Mouse (Mus musculus) C2C12 (cell line): ENCODE data around the gene Rasgrp1. TPM values are rescaled to one million over a fixed set of nuclear protein-coding genes. Genes with fewer than 3 reads are reported as not detected.

Experiments
- H3K27me3 ChIP-seq: one replicate; pipeline ENCODE4 v1.6.1; 2011; ENCODE audit not compliant: control insufficient read depth, insufficient read depth, insufficient read length
- H3K36me3 ChIP-seq: one replicate; pipeline ENCODE4 v1.6.1; 2011; ENCODE audit not compliant: control insufficient read depth, insufficient read depth
- H3K4me3 ChIP-seq: one replicate; pipeline ENCODE4 v1.5.1; 2011; ENCODE audit warnings: mild to moderate bottlenecking, control low read depth; ENCODE audit not compliant: poor library complexity, insufficient read depth, severe bottlenecking
- H3K79me2 ChIP-seq: one replicate; pipeline ENCODE4 v1.6.1; 2011; ENCODE audit not compliant: control insufficient read depth, insufficient read depth
- H3K79me3 ChIP-seq: one replicate; pipeline ENCODE4 v1.6.1; 2011; ENCODE audit warnings: low read depth, control low read depth
- H3ac ChIP-seq: one replicate; pipeline ENCODE3; 2011; ENCODE audit warnings: low read depth; ENCODE audit not compliant: control insufficient read depth, insufficient read length
- CEBPB ChIP-seq: IDR thresholded peaks from one replicate; pipeline ENCODE4 v1.6.1; 2011; ENCODE audit warnings: low read depth, mild to moderate bottlenecking, control low read depth, moderate library complexity
- CTCF ChIP-seq: IDR thresholded peaks from one replicate; pipeline ENCODE4 v1.5.1; 2011; ENCODE audit not compliant: control insufficient read depth, insufficient read depth, insufficient read length
- FOSL1 ChIP-seq: IDR thresholded peaks from one replicate; pipeline ENCODE4 v1.8.0; 2011; ENCODE audit warnings: mild to moderate bottlenecking, low read length; ENCODE audit not compliant: poor library complexity, insufficient read depth, severe bottlenecking
- MAX ChIP-seq: IDR thresholded peaks from one replicate; pipeline ENCODE4 v1.6.1; 2011; ENCODE audit warnings: mild to moderate bottlenecking, control low read depth
- MYOD1 ChIP-seq: IDR thresholded peaks from one replicate; pipeline ENCODE4 v1.6.1; 2011; ENCODE audit warnings: low read depth; ENCODE audit not compliant: control insufficient read depth, insufficient read length
- MYOG ChIP-seq: IDR thresholded peaks from one replicate; pipeline ENCODE4 v1.6.1; 2011; ENCODE audit not compliant: control insufficient read depth, insufficient read length; ENCODE audit errors: extremely low read depth
- USF1 ChIP-seq: IDR thresholded peaks from one replicate; pipeline ENCODE4 v1.6.1; 2011; ENCODE audit warnings: low read depth, mild to moderate bottlenecking, control low read depth, moderate library complexity
- long read RNA-seq, 2 experiments: library from polyadenylated mRNA; unstranded; transcript quantifications; one replicate each; pipeline ENCODE4 v2.0.0; 2019 to 2020
- polyA plus RNA-seq: library from polyadenylated mRNA; unstranded; fragments of >200 nt; fragmentation: generic; extraction: Trizol; gene quantifications from one replicate; pipeline ENCODE4 v1.2.1, GENCODE M21; 2012; ENCODE audit warnings: missing spikeins

Rasgrp1 gene
- not detected for polyA plus RNA-seq
- long read RNA-seq, experiment 1: 0 reads
- long read RNA-seq, experiment 2: 0 reads

DNA sequence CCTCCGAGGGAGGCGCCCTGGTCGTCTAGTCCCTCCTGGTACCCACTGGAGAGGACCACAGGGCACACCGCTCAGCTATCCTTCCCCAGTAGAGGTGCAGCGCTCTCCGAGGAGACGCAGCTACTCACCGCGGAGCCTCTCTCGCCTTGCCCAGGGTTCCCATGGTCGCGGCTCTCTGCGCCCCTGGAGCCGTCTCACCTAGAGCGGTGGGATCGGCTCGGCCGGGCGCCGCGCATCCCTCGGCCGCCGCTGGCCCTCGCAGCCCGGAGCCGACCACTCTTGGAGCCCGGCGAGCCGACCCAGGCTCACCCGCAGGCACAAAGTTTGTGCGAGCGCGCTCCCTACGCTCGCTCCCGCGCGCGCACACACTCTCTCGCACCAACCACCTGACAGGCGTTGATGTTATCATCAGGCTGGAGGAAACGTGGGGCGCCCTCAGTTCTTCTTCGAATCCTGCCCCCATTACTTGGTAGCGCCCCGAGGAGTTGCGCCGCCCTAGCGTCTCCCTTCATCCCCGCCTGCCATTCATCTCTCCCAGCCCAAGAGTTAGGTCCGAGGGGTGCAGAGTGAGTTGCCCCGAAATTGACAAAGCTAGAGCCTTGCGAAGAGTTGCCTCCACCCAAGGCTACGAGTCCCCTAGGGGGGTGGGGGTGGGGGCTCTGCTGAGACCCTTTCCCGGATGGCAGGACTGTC lies at the start of gene Rasgrp1:
Gene Rasgrp1, minus strand, starts transcription at position 455 of the 693 bp plus-strand sequence.
- no peaks in the 10 kb centered on the region for H3K79me3 ChIP-seq
- TF ChIP-seq FOSL1 (no peak), USF1 (no peak), CTCF (no peak), MYOD1 (no peak), CEBPB (no peak), MAX (no peak), MYOG (no peak)
- no peak within 1 kb of the TSS for H3ac ChIP-seq
- H3K27me3 ChIP-seq: peaks cover 41% of the 10 kb centered on the region
- H3K36me3 ChIP-seq: no peaks in the 10 kb centered on the region
- H3K79me2 ChIP-seq: no peaks in the 10 kb centered on the region
- H3K4me3 ChIP-seq: no peak within 1 kb of the TSS

DNA sequence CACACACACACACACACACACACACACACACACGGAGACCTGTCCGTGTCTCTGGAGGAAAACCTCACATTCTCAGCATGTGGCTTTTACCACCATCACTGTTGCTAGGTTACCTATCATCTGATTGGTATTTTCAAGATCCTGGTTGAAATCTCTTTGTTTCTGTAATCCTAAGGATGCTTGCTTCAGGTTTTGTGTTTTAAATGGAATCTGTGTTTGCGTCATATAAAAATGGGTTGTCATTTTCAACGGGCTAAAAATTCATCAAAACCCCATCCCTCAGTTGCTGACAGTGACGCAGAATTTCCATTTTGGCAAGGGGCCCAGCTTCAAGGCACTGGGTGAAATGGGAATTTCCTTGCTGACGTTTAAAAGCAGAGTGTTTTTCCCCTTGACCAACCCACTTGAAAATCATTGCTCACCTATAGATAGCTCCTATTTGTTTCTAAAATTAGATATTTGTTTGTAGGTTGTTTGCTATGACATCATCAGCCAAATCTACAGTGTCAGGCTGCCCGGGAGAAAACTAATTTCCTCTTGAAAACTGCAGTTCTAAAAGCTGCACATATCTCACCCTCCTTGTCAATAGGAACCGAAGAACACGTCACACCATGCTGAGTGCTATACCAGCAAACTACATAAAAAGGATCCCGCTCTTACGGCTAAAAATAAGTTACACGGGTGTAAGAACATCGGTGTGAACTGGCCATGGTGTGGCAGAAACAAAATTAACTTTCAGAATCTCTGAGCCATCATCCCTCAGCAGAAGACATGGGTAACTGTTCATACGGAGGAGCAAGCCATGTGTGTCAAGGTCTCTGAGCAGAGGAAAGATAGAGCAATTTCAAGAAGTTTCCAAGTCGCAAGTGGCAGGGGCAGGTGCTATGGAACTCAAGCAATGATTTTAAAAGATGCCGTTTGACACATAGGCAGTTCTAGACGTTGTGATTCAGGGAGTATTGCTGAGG lies 47.4 kb upstream of the Rasgrp1 start:
- no peaks in the 10 kb centered on the region for H3K36me3 ChIP-seq
- no peaks in the 10 kb centered on the region for H3K79me3 ChIP-seq
- H3K27me3 ChIP-seq: peaks cover 19% of the 10 kb centered on the region
- no peak overlapping the region for H3K4me3 ChIP-seq
- H3K79me2 ChIP-seq: no peaks in the 10 kb centered on the region
- TF ChIP-seq MYOD1: no peak
- TF ChIP-seq CTCF: no peak
- no peak for TF ChIP-seq MAX
- TF ChIP-seq USF1: no peak
- TF ChIP-seq CEBPB: no peak
- no peak for TF ChIP-seq FOSL1
- no peak for TF ChIP-seq MYOG
- no peak overlapping the region for H3ac ChIP-seq

DNA sequence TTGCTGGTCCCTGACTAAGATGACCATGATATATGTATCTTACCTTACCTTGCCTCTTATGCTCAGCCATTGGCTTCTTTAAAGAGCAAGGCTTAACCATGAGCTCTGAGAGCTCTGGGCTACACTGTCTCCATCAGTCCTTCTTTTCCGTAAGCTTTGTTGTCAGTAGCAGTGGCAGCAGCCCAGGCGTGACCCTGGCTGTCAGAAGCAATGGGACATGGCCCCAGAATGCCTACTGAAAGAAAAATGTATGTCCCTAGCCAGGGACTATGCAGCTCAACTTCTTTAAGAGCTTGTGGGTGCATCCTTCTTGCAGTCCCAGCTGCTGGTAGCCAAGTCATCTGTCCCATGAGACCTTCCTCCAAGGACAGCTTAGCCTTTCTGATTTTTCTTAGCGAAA lies 46.7 kb upstream of the Rasgrp1 start:
- Histone ChIP-seq H3ac (no peak overlapping the region), H3K4me3 (no peak overlapping the region), H3K27me3 (peaks cover 22% of the 10 kb centered on the region), H3K36me3 (no peaks in the 10 kb centered on the region), H3K79me2 (no peaks in the 10 kb centered on the region), H3K79me3 (no peaks in the 10 kb centered on the region)
- TF ChIP-seq MAX (no peak), FOSL1 (no peak), CTCF (no peak), MYOD1 (no peak), USF1 (no peak), CEBPB (no peak), MYOG (no peak)

DNA sequence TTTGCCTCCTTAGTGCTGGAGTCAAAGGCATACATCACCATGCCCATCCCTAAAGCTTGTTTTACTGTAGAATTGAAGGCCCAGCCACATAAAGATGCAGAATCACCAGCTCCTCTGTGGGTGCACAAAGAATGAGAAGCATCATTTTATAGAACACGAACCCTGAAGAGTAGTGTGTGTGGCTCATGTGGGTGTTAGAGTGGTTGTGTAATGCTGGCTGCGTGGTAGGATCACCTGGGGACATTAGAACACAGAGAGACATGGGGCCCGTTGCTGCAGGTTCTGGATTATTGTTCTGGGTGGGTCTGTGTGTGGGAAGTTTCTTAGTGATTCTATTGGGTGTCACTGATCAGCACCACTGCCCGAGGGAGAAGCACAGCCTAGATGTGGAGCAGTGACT lies 45.3 kb upstream of the Rasgrp1 start:
- Histone ChIP-seq H3K4me3 (no peak overlapping the region), H3K36me3 (no peaks in the 10 kb centered on the region), H3K79me3 (no peaks in the 10 kb centered on the region), H3K27me3 (peaks cover 22% of the 10 kb centered on the region), H3ac (no peak overlapping the region), H3K79me2 (no peaks in the 10 kb centered on the region)
- TF ChIP-seq FOSL1: no peak
- TF ChIP-seq USF1: no peak
- no peak for TF ChIP-seq MAX
- TF ChIP-seq MYOD1: no peak

DNA sequence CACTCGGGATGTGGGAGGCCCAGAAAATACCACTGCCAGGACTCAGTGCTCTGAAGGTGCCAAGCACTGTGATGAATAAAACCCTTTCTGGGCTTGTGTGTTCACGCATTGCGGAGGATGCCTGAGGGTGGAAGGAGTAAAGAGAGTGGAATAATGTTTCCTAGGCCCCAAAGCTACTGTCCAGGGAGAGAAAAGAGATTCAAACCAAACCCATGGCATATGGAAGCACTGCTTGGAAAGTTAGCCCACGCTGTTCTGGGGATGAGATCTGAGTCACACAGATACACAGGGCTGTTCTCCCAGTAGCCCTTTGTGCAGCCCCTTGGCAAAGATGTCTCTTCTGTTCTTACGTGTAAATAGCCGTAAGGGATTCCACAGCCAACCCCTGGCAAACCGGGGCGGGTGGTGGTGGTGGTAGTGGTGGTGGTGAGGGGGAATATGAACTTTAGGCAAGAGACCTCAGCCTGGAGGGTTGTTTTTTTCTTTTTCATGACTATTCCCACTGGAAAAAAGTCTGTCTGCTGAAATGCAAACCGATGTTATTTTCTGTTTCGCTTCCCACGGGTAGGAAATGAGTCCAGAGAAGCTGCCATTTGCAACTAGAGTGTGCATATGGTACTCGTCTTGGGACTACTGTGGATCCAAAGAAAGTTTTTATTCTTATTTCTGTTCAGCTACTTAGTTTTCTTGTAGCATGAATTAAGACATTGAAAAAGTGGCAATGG lies 44.3 kb upstream of the Rasgrp1 start:
- no peak for TF ChIP-seq MYOD1
- TF ChIP-seq USF1: no peak
- TF ChIP-seq MYOG: no peak
- TF ChIP-seq FOSL1: no peak
- TF ChIP-seq CEBPB: no peak
- TF ChIP-seq MAX: no peak
- TF ChIP-seq CTCF: no peak
- no peak overlapping the region for H3ac ChIP-seq
- H3K36me3 ChIP-seq: no peaks in the 10 kb centered on the region
- H3K79me2 ChIP-seq: no peaks in the 10 kb centered on the region
- H3K27me3 ChIP-seq: peaks cover 20% of the 10 kb centered on the region
- H3K4me3 ChIP-seq: no peak overlapping the region
- no peaks in the 10 kb centered on the region for H3K79me3 ChIP-seq
